Comparison of ENCODE assay signal across 18 mouse cellular contexts in genomic region chr7:112331804-112332203, GRCm38 (mm10).
DNase-seq lines count a peak whose midpoint lies in the region; TF ChIP-seq lines count a peak whose summit lies in the region.
"Had no signal": no experiment of that assay in that cellular context is flagged by ENCODE, and none has a peak within 500 bp of the region (broad histone marks: within the 10 kb centered on the region; RNA-seq: fewer than 3 reads in every experiment).

No protein-coding gene starts in this region.

- H3K36me3 ChIP-seq in myocyte (ENCODE audit: control insufficient read depth, insufficient read depth), result peaks cover 22% of the 10 kb centered on the region
- H3K36me3 ChIP-seq: embryonic facial prominence, embryonic 12.5 days; forebrain, embryonic 15.5 days; limb, embryonic 15.5 days; liver, embryonic 15.5 days had no signal

- peak overlapping the region; percentile 57 for H3K4me2 ChIP-seq in myocyte (ENCODE audit: low read depth)
- H3K4me2 ChIP-seq: embryonic facial prominence, embryonic 12.5 days; forebrain, embryonic 15.5 days; heart, embryonic 15.5 days; limb, embryonic 15.5 days; liver, embryonic 15.5 days; midbrain, embryonic 11.5 days had no signal

- peak overlapping the region; percentile 75 for H3K27ac ChIP-seq in left cerebral cortex, adult 2 months
- H3K27ac ChIP-seq: embryonic facial prominence, embryonic 12.5 days; forebrain, embryonic 15.5 days; limb, embryonic 15.5 days; liver, embryonic 15.5 days had no signal

- intact Hi-C loops in left cerebral cortex, adult 2 months (cut with DNase I), result no loop called here
- intact Hi-C loops in left cerebral cortex, postnatal 36 days (cut with DNase I), result no loop called here

- H3K79me2 ChIP-seq in myocyte (ENCODE audit: control insufficient read depth, insufficient read depth), result no peaks in the 10 kb centered on the region

- peak; percentile 41 for DNase-seq in kidney, adult 11 months
- DNase-seq in kidney, adult 9 months, result no peak
- no peak for DNase-seq in left cerebral cortex, adult 2 months (ENCODE audit: extremely low spot score in 1 of 2, low spot score in 2 of 2)
- DNase-seq in left cerebral cortex, postnatal 36 days (ENCODE audit: low spot score in 2 of 2), result no peak
- peak; percentile 18 for DNase-seq in lung, postnatal 10 days
- no peak for DNase-seq in layer of hippocampus, adult 9-11 months
- DNase-seq: cerebellum, adult 9-10 months; gastrocnemius, postnatal 25 days; kidney, postnatal 14 days; layer of hippocampus, postnatal 36 days; thymus, postnatal 36 days had no signal

- no peak for TF ChIP-seq POLR2A in myocyte (IDR thresholded peaks at IDR 0.05; ENCODE audit: insufficient read length, low read depth)

- no peak for TF ChIP-seq CTCF in left cerebral cortex, adult 2 months (IDR thresholded peaks at IDR 0.05)

- no peaks in the 10 kb centered on the region for H3K27me3 ChIP-seq in myocyte (ENCODE audit: control insufficient read depth, insufficient read depth, insufficient read length)
- H3K27me3 ChIP-seq: forebrain, embryonic 15.5 days; heart, embryonic 15.5 days; liver, embryonic 15.5 days had no signal

- H3K4me3 ChIP-seq in left cerebral cortex, adult 2 months, result no peak overlapping the region
- no peak overlapping the region for H3K4me3 ChIP-seq in myocyte
- H3K4me3 ChIP-seq: embryonic facial prominence, embryonic 12.5 days; forebrain, embryonic 15.5 days; heart, embryonic 15.5 days; limb, embryonic 15.5 days; liver, embryonic 15.5 days had no signal

- no peak overlapping the region for H3ac ChIP-seq in myocyte (ENCODE audit: control insufficient read depth, insufficient read length)

TF ChIP-seq in myocyte, 11 proteins besides CTCF, POLR2A, EP300 and RAD21:
- TF ChIP-seq TCF3 (IDR thresholded peaks at IDR 0.05; ENCODE audit: insufficient read length, low read depth) (no peak), MYOD1 (IDR thresholded peaks at IDR 0.05; ENCODE audit: control insufficient read depth in 1 of 3, insufficient read length in 2 of 3, low read depth in 2 of 3) (peak in 2 of 3 experiments; percentile 10 to 20), MYOG (IDR thresholded peaks at IDR 0.05; ENCODE audit: control insufficient read depth in 1 of 3, insufficient read depth in 1 of 3, insufficient read length in 2 of 3, low read depth in 2 of 3) (peak in 1 of 3 experiments; percentile 32), CEBPB (IDR thresholded peaks at IDR 0.05; ENCODE audit: insufficient read depth, poor library complexity, severe bottlenecking) (no peak), E2F4 (IDR thresholded peaks at IDR 0.05; ENCODE audit: insufficient read depth) (no peak), USF1 (IDR thresholded peaks at IDR 0.05; ENCODE audit: low read depth) (no peak)
TF ChIP-seq in myocyte: peak in this region for 2.

Comparison
In these comparisons a context has a peak if more than half of its experiments do, and no peak if none do; other contexts are left out.
1. DNase-seq: peak in kidney, adult 11 months (single experiment) and lung, postnatal 10 days (single experiment); none in kidney, adult 9 months (single experiment), left cerebral cortex, adult 2 months (0 of 2), left cerebral cortex, postnatal 36 days (0 of 2) and layer of hippocampus, adult 9-11 months (single experiment).